Mouse (Mus musculus) T-helper 2 cell (primary cell): ENCODE measurements around the gene Twnk.

Experiments
- in situ Hi-C: fragments of 300-600 bp; cut with MboI, MseI; formaldehyde crosslinking; loops from one replicate; pipeline ENCODE4 v1.15.1; 2025; ENCODE audit warnings: high pct_unique_total_duplicates

Twnk gene

DNA sequence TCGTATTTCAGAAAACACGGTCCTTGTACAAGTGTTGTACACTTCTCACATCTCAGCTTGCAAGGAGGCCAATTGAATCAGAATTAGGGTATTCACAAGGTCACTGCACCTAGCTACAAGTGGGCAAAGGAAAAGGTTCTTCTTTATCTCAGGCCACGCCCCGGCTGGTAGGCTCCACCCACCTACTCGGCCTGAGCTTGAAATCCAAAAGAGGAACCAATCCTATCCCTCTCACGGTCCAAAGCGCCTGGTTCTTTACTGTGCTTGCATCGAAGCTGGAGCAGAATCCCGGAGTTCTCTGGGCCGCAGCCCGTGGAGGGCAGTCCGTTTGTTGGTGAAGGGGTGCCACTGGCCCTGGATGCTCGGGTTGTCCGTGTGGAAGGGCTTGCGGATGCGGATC, at the start of gene Twnk:
Twnk (plus strand) TSS at position 220 of the 400 bp plus-strand sequence.
- in situ Hi-C loops: no loop called here

- in situ Hi-C loops: no loop called here
These were observed 45.8 kb upstream of the Twnk start for GRCm38 (mm10) chr19:44959633-44960032.

DNA sequence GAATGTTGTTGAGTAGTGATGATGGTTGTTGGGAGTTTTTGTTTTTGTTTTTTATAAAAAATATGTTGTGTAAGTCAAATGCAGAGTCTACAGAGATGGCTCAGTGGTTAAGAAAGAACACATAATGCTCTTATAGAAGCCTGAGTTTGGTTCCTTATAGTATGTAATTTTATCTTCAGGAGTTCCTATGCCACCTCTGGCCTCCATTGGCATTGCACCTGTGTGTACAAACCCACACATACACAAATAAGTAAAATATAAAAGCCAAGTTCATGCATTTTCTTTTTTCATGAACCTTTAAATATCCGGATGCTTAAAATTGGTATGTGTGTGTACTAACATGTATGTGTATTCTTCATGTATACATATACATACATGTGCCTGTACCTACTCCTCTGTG, 39.5 kb upstream of the Twnk start:
- in situ Hi-C loops: no loop called here

GRCm38 (mm10) chr19:44968329-44968728, 37.1 kb upstream of the Twnk start:
- in situ Hi-C loops: no loop called here

DNA sequence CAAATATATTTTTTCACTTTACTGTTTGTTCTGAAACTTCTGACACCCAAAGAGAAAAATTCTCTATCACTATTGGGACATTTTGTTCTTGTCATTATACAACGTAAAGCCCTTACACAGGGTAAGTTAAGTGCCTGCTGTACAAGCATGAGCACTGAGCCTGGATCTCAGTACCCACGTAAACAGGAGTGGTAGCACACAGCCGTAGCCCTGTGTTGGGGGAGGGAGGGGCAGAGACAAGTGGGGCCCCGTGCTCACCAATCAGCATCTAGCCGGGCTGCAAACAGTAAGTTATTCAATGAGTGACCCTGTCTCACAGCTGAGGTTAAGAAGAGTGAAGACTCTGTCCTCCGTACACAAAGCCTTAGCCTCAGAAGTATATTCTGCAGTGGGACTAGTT, 28.8 kb upstream of the Twnk start:
- in situ Hi-C loops: no loop called here

GRCm38 (mm10) chr19:44977148-44977547, 28.3 kb upstream of the Twnk start:
- in situ Hi-C loops: no loop called here

DNA sequence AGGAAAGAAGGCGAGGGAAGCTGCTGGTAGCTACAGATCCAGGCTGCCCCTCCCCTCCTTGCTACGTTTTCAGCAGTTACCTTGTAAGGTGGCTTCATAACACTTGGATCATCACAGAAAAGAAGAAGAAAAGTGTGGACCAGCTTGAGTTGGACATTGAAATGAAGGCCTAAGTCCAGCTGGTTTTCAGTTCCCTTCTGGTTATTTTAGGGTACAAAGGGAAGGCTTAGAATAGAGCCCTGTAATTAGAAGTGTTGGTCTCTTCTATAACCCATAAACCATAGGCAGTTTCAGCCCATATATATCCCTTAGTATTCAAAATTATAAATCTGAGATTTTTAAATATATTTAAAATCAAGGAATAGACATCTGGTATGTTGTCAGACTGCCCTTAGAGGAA, 24.7 kb upstream of the Twnk start:
- in situ Hi-C loops: loop anchor here (5.0 kb wide), 1 partner anchor 52 kb away; no protein-coding TSS in a partner anchor

- in situ Hi-C loops: loop anchor here (5.0 kb wide), 1 partner anchor 50 kb away; no protein-coding TSS in a partner anchor
These were observed 22.9 kb upstream of the Twnk start for GRCm38 (mm10) chr19:44982477-44983115.

GRCm38 (mm10) chr19:44983366-44983765, 22.1 kb upstream of the Twnk start:
- in situ Hi-C loops: loop anchor here (5.0 kb wide), 1 partner anchor 49 kb away; no protein-coding TSS in a partner anchor

DNA sequence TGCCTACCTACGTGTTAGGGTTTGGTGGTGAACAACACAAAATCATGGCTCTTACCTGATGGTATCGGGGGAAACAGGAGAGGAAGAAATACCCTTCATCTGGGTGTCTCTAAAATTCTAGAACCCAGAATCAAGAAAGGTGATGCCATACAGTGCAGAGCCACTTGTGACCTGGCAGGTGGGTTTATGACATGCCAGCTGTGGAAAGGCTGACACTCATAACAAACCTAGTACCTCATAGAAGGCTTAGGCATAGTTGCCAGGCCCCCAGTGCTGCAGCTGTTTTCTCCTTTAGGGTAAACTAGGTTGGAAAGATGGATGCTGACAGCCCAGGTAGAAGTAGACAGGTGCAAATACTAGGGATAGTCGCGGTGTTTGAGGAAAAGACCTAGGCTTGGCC, 21.0 kb upstream of the Twnk start:
- in situ Hi-C loops: loop anchor here (5.0 kb wide), 1 partner anchor 48 kb away; no protein-coding TSS in a partner anchor

DNA sequence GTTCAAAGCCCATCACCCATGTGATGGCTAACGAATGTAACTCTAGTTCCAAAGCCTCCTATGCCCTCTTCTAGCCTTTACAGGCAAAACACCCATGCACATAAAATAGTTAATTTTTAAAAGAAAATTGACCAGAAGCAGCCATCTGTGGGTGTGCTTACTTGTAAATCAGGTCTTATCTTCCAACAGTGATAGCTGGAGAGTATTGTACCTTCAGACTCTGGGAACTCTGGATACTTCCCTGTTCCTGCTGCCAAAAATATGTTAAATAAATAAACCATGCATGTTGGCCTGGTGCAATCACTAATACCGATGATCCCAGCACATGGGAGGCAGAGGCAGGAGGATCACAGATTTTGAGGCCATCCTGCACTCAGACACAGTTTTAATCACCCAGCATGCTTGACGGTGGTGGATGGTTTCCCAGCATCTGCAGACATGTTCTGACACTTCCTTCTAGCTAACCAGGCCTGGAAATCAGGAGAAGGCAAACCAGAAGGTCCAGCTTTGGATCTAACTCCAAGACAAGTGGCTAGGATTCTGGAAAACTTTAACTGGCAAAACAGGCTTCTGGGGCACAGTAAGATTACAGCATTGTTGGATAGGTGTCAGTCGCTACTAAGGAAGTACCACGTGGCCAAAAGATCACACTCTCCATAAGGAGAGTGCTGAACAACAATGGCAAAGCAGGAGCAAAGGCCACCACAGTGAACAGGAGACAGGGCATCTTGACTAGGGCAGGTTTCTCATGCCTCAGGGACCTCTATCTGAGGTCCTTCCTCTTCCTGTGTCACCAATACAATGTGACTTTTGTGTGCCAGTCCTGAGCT, 20.1 kb upstream of the Twnk start:
- in situ Hi-C loops: no loop called here

DNA sequence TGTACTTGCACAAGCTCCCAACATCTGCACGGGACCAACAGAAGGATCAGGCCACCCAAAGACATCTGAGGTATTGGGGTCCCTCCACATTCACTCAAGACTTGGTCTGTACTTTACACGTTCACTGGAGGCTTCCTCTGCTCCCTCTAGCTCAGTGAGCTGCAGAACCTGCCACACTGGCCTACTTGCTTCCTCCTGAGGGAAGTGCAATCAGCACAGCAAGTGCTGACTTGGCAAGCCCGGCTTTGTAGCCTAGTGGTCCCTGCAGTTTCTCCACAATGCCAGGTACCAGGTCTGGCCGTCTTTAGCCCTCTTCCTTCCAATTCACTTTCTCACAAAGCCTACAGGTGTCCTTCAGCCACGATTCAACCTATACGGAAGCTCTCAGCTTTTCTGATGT, 18.5 kb upstream of the Twnk start:
- in situ Hi-C loops: no loop called here

GRCm38 (mm10) chr19:44987851-44988250, 17.6 kb upstream of the Twnk start:
- in situ Hi-C loops: no loop called here

GRCm38 (mm10) chr19:44988321-44988720, 17.1 kb upstream of the Twnk start:
- in situ Hi-C loops: no loop called here

DNA sequence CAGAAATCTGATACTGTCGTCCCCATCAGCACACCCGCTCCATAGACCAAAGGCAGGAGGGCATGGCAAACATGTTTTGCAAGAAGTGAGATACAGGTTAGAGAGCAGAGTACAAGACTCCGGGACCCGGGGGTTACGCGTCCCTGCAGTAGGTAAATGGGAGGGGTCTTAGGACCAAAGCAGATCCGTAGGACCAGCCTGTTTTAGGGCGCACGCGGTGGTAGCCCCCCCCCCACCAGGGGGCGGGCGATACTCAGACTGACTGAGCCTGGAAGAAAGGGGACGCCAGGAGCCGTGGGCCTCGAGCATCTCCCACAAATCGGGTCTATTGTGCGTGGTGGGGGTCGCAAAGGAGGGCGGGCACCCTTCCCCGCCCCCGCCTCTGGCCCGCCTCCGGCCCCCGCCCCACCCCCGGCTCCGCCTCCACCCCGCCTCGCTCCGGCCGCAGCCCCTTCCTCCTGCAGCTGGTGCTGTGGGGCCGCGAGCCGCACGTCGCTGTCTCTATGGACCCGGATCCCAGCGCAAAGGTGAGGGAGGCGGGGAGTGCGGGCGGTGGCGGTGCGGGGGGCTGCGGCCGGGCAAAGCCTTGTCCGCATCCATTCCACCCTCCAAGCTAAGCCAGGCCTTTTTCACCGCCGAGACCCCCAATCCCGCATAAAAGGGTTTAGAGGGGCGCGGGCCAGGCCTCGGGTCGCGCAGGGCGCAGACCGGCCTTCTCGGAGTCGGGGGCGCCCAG, 16.5 kb upstream of the Twnk start, which contains the start of gene Sema4g:
Sema4g (plus strand) TSS at position 271 of the 736 bp plus-strand sequence.
- in situ Hi-C loops: no loop called here

DNA sequence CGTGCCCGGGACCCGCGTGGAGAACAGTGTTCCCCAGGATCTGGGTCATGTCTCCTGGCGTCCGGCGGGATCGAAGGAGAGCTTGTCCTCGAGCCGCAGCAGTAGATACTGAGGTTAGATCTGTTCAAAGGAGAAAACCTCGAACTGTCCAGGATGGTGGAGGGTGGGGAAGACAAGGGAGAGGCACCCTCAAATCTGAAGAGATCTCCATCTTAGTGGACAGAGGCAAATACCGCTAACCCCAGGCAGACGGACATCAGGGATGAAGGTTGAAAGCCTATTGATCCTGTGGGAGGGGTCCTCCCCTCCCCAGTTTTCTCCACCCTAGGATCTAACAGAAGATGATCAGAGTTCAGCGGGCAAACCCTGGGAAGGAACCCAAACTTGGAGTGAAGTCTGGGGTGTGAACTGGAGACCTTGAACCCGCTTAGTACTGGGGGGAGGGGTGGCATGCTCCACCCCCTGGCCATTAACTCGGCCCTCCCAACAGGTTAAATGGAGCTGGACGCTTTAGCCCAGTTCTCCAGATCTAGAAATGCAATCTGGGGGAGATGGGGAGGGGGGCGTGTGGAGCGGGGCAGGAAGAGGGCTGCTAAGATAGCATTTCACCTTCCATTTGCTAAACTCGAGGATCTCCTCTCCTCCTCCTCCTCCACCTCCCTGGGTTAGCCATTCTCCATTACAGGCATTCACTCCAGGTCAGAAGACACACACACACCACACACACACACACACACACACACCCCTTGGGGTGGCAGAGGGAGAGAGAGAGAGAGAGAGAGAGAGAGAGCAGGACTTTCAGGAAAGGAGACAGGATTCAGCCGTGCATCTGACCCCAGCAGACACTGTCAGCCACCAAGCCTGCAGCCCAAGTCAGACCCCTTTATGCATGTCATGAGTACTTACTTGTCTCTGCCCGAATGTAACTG, 15.6 kb upstream of the Twnk start:
- in situ Hi-C loops: loop anchor here (10.0 kb wide), 1 partner anchor 445 kb away; no protein-coding TSS in a partner anchor

GRCm38 (mm10) chr19:44991031-44991430, 14.4 kb upstream of the Twnk start:
- in situ Hi-C loops: loop anchor here (10.0 kb wide), 1 partner anchor 444 kb away; no protein-coding TSS in a partner anchor

DNA sequence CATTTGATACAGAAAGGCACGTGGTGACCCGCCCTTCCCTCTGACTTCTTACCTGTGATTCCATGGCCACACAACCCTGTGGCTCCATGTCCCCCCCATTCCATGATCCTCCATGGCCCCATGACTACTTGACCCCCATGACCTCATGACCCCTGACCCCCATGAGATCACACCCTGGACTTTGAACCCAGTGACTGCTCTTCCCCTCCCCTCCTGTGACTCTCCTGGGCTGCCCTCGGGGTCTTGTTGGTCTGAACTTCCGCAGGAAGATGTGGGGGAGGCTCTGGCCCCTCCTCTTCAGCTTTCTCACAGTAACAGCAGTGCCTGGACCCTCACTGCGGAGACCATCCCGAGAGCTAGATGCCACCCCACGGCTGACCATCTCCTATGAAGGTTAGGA, 13.2 kb upstream of the Twnk start:
- in situ Hi-C loops: loop anchor here (10.0 kb wide), 1 partner anchor 443 kb away; no protein-coding TSS in a partner anchor

DNA sequence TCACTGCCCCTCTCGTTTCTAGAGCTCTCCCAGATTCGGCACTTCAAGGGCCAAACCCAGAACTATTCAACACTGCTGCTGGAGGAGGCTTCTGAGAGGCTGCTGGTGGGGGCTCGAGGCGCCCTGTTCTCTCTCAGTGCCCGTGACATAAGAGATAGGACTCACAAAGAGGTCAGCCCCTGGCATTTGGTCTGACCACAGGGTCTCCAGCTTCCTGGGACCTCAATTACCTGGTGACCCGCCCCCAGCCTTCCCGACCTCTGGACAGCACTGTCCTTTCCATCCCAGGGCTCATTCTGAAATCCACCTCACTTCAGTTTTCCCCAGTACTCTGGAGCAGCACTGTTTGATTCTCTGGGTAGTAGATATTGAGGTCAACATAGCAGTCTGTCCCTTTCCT, 12.8 kb upstream of the Twnk start:
- in situ Hi-C loops: loop anchor here (10.0 kb wide), 1 partner anchor 442 kb away; no protein-coding TSS in a partner anchor

DNA sequence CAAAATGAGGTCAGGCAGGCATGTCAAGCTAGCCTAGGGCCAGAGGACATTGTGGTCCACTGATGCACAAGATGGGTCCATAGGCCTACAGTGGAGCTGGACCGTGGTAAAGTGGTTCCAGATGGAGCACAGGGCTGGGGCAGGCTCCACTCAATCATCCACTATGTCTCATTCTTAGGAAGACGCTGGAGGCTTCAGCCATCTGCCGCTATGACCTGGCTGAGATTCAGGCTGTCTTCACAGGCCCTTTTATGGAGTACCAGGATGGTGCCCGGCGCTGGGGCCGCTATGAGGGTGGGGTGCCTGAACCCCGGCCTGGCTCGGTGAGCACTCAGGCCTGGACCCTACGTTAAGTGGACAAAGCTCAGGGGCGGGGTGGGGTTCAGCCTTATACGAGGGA, 7.7 kb upstream of the Twnk start:
- in situ Hi-C loops: loop anchor here (10.0 kb wide), 1 partner anchor 437 kb away; no protein-coding TSS in a partner anchor

GRCm38 (mm10) chr19:44999647-45000046, 5.8 kb upstream of the Twnk start:
- in situ Hi-C loops: loop anchor here (10.0 kb wide), 1 partner anchor 435 kb away; no protein-coding TSS in a partner anchor
